Mouse (Mus musculus) left cerebral cortex, postnatal 14 days (tissue): ENCODE data around the gene Ngfr. TPM values are rescaled to one million over a fixed set of nuclear protein-coding genes. Genes with fewer than 3 reads are reported as not detected.

Experiments
- DNase-seq, 2 experiments: peaks; one replicate each; pipeline ENCODE4 v3.0.0; 2021 to 2022; ENCODE audit warnings: low spot score in 2 of 2, mixed read lengths in 1 of 2
- intact Hi-C: fragments of 180-260 bp; cut with DNase I; formaldehyde crosslinking; loops from one replicate; pipeline ENCODE4 v1.15.1; 2025
- total RNA-seq, 2 experiments: library from RNA; stranded (reverse); gene quantifications; 2 replicates each; pipeline ENCODE4 v1.2.3; 2021

The Ngfr gene
- total RNA-seq, 2 experiments from 2014 or later: 0.94 to 2.0 TPM

DNA sequence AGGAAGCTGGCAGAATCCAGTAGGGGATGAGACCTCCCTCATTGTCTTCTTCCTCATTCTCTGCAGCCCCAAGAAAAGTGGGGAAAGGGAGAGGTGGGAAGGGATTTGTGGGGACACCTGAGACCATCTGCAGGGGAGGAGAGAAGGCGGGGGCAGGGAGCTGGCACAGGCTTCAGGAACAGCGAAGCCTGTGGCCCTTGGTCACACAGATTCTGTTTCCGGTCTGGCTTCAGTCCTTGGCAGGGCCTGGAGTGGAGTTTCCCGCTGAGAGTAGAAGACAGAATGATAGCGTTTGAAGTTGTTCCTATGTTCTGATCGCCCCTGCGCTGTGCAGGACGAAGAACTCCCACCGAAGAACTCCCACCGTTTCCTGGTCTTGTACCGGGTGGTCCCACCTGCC is 9.2 kb upstream of the Ngfr start:
- intact Hi-C loops: no loop called here
- no peak for DNase-seq

DNA sequence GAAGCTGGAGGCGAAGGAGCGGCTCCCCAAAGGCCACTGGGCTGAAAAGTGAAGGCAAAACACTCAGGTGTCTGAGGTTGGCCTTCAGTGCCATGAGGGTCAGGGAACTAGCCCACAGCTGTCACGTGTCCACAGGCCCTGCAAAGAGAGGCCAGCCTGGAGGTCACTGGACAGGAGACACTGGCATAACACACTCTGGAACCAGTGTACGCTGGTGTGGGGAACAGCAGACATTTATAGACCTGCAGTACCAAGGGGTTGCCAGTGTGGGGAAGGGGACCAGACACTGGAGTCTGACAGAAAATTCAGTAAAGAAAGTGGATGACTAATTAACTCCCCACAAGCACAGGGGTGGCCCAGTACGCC is 8.6 kb upstream of the Ngfr start:
- no peak for DNase-seq
- intact Hi-C loops: no loop called here

DNA sequence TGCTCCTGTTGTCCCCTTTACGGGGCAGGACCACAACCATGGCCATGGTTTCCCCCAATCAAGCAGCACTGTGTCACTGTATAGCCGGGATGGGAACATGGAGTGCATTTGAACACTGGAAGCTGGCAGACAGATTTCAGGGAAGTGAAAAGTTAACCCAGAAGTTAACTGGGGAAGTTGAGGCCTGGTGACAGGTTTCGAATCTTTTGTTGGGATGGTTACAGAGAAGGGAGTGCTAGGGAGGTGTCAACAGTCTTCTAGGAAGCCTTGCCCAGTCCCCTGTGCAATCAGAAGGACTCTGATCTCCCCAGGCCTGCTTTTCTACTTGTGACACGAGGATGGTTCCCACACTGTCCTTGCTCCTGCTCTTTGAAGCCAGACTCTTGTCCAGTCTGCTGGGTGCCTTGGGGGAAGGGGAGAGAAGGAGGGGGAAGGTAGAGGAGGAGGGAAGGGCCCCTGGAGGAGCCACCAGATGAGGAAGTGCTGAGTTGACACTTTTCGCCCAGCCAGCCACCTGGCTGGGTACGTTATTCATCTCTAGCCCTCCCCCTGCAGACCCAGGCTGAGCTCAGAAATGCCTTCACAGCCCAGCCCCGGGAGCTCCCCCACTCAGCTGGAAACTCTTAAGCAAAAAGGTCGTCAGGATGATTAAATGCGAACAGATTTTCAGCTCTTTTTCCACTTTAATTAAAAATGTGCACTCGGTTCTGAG is 8.1 kb upstream of the Ngfr start:
- intact Hi-C loops: no loop called here
- DNase-seq: no peak

DNA sequence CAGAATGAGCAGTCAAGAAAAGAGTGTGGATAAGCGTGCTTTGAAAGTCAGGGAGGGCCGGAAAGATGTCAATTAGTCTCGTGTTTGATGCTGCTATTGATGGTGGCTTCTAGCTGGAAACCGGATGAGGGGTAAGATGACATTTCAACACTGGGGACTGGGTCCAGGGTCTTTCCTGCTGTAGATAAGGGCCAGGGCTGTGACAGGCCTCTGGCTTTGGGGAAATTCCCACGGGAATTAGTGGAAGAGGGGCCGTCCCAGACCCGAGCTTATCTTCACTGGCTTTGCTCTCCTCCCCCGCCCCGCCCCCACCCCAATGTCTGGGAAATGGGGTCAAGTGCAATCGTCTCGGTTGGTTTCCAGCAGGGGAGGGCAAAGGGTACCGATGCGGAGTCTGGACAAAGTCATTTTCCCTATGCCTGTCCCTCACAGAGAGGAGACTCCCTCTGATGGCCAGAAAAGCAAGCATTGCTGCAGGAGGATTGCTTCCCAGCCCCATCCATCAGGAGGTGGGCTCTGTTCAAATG is 7.2 kb upstream of the Ngfr start:
- no peak for DNase-seq
- intact Hi-C loops: no loop called here

- intact Hi-C loops: no loop called here
- DNase-seq: no peak
These were observed 6.0 kb upstream of the Ngfr start for GRCm38 (mm10) chr11:95593501-95593900.

DNA sequence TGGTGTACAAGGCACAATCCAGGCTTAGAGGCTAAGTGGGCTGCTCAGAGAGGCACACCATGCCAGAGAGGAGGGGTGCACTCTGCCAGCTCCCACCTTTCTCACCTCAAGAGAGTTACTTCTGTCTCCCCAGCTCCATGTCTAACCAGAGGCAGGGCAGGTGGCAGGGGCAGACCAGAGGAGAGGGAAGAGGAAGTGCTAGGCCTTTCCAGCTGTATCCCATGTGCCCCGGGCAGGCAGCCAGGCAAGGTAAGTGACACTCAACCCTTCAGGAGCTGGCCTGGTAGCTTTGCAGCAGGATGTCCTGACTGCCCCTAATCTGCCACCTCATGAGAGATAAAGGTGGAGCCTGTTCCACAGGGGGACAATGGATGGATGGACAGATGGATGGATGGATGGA is 5.2 kb upstream of the Ngfr start:
- intact Hi-C loops: no loop called here
- DNase-seq: no peak

GRCm38 (mm10) chr11:95589195-95589594 is 1.7 kb upstream of the Ngfr start:
- no peak for DNase-seq
- intact Hi-C loops: no loop called here

DNA sequence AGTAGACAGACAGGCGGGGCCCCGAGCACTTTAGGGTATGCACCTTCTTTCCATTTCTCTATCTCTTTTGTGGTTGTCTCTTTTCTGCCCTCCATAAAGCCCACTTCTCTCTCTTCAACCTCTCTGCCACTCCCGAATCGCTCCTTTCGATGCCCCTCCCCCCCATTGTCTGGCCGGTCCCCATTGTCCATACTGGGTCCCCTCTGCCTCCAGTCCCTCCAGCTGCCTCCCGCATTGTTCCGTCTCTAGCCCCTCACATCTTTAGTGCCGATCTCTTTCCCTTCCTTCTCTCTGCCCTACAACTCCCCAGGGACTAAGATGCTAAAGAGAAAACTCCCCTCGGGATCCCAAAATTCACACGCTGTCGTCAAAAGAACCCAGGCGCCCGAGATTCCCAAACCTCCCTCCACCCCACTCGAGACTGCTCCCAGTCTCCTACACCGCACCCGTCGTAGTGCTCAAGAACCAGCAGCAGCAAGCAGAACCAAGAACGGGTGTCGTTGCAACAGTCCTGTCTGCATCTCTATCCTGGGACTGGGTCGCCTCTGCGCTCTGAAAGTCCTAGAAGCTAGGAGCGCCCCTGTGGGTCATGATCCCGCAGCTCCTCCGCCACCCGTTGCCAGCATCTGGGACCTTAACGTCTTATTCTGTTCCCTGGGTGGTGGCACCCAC is 648 bp downstream of the Ngfr start:
- DNase-seq: no peak
- intact Hi-C loops: loop anchor here (1.0 kb wide), 1 partner anchor 53 kb away; no protein-coding TSS in a partner anchor

DNA sequence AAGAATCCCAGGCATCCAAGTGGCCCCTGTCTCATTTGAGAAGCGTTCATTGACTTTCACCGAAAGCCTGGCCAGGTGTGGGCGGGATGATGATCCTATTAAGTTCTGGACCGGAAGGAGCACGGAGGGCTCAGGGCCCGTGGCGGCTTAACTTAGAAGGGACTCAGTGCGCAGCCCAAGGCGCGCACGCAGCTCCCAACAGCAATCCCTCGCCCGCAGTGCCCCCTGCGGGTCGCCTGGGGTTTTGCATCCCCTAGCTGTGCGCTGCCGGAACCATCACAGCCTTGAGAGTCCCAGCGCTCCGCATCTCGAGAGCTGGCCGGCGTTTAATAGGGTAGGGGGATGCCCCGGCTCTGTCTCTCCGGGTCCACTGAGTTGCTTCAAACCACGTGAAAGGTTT is 1.4 kb downstream of the Ngfr start:
- intact Hi-C loops: loop anchor here (1.0 kb wide), 1 partner anchor 52 kb away; no protein-coding TSS in a partner anchor

GRCm38 (mm10) chr11:95585684-95586083 is 1.9 kb downstream of the Ngfr start:
- intact Hi-C loops: loop anchor here (1.0 kb wide), 1 partner anchor 51 kb away; no protein-coding TSS in a partner anchor
- no peak for DNase-seq

More for the DNA sequence above, 1.4 kb downstream of the Ngfr start:
- DNase-seq: peak; percentile 84 to 85

DNA sequence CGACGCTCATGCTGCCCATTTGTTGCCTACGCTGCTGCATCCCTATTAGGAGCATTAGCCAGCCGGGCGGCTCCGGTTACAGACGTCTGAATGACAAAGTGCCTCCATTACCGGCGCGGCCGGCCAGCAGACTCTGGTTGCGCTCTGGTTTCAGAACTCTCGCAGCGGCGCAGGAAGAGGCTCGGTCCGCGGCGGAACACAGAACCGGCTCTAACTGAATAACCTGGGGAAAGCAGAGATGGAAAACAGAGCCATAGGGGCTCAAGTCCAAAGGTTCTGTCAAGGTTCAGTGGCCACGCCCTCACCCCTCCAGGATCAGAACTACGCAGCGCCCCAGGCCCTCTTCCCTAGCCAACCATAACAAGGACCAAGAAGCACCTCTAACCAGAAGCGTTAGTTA is 2.3 kb downstream of the Ngfr start:
- no peak for DNase-seq
- intact Hi-C loops: no loop called here

DNA sequence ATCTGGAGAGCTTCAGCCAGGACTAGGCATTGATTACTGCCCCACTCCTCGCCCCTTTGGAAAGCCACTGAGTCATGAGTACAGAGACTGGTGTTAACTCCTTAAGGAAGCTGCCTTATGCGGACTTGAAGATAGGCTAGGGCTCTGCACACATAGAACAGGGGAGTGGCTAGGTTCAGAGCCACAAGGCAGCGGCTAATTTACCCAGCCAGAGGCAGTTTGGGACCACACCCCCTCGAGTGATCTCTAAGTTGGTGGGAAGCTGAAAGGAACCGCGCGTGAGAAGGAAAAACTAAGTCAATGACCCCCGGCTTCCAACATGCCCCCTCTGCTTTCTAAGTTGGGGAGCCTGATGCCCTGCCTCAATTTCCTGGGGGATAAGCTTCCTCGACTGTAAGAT is 2.9 kb downstream of the Ngfr start:
- intact Hi-C loops: no loop called here
- DNase-seq: no peak

- no peak for DNase-seq
- intact Hi-C loops: no loop called here
These were observed 4.1 kb downstream of the Ngfr start for GRCm38 (mm10) chr11:95583396-95583795.

GRCm38 (mm10) chr11:95582193-95582592 is 5.3 kb downstream of the Ngfr start:
- intact Hi-C loops: no loop called here
- DNase-seq: no peak

DNA sequence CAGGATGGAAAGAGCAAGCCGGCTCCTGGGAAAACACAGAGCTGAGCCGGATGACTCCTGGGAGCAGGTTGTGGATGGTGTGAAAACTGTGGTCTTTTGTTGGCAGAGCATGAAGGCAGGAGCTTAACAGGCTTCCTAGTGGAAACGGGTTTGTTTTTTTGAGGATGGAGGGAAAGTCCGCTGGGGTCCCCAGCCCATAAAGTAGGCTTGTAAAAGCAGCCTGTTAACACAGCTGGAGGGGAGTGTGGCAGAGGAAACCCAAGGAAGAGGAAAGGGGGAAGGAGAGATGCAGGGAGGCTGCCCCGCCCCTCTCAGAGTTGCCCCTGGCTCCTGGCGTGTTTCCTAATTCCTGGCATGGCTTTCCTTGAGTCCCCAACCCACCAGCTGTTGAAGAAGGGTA is 8.1 kb downstream of the Ngfr start:
- DNase-seq: no peak
- intact Hi-C loops: loop anchor here (5.0 kb wide), 1 partner anchor 68 kb away; no protein-coding TSS in a partner anchor

DNA sequence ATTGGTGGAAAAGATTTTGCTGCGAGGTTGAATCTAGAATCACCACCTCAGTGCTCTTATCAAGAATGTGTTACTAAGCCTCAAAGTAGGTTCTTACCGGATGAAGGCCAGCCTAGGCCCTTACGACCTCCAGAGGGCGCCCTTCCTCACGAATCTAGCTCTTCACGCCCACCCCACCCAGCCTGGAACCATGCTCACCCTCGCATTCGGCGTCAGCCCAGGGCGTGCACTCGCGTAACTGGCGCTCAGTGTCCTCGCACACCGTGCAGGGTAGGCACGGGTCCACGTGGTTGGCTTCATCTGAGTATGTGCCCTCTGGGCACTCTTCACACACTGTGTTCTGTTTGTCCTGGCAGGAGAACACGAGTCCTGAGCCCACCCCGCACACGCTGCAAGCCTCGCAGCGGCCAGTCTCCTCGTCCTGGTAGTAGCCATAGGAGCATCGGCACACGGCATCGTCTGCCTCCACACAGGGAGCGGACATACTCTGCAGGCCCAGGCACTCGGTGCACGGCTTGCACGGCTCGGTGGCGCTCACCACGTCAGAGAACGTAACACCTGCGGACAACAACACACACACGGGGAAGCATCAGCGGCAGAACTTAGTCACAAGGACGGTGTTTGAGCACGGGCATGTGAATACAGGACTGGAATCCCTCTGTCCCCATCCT is 9.6 kb downstream of the Ngfr start:
- intact Hi-C loops: loop anchor here (5.0 kb wide), 1 partner anchor 69 kb away; no protein-coding TSS in a partner anchor
- DNase-seq: peak; percentile 29 to 66

DNA sequence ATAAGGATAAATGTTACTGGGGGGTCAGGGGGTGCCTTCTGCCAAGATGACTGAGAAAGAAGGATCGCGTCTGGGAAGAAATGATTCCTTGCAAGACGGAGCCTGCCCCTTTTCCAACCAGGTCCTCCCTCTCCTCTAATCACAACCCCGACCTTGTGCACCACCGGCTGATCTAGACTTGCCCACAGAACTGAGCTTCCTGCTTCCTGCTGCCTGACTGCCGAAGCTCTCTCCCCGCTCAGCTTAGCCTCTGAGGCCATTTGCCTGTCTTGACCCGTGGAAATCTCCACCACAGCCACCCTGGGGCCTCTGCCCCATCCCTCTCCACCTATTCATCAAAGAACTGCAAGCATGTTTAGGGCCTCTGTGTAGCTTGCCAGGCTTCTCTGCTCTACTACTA is 11.2 kb downstream of the Ngfr start:
- DNase-seq: no peak

GRCm38 (mm10) chr11:95575791-95576190 is 11.7 kb downstream of the Ngfr start:
- no peak for DNase-seq
- intact Hi-C loops: loop anchor here (5.0 kb wide), 1 partner anchor 72 kb away; no protein-coding TSS in a partner anchor

More for the DNA sequence above, 11.2 kb downstream of the Ngfr start:
- intact Hi-C loops: loop anchor here (5.0 kb wide), 1 partner anchor 71 kb away; no protein-coding TSS in a partner anchor

DNA sequence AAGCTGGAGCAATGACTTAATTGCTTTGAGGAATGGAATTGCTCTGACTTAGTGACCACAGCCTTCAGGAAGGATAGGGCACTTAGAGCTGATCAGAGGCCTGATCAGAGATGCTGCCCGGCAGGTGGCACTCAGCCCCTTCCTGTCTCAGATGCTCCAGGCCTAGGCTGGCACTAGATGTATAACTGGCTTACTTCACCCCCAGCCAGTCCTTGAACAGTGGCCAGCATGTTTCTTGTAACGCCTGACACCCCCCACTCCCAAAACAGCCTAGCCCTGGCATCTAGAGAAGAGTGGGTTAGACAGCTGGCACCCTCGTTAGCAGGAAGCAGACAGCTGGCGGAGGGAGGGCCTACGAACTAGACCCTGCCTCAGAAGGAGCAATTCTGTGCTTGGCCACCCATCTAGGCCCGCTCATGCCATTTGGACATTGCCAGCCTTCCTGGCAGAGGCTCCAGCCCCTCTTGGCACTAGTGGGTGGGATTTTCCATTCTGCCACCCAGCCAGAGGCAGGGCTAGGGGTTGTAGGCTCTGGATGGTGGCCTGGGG is 12.7 kb downstream of the Ngfr start:
- intact Hi-C loops: loop anchor here (5.0 kb wide), 1 partner anchor 72 kb away; no protein-coding TSS in a partner anchor
- no peak for DNase-seq

GRCm38 (mm10) chr11:95572227-95572626 is 15.3 kb downstream of the Ngfr start:
- no peak for DNase-seq
- intact Hi-C loops: no loop called here
